Mouse (Mus musculus) megakaryocyte, adult 5-6 weeks (primary cell): Measurements from ENCODE around the gene Kcnk5. TPM values are rescaled to one million over a fixed set of nuclear protein-coding genes. Genes with fewer than 3 reads are reported as not detected.

Source experiments
- ATAC-seq: 2 replicates; pipeline ENCODE4 v1.8.0; 2016; ENCODE audit warnings: mild to moderate bottlenecking, inconsistent platforms; ENCODE audit not compliant: poor library complexity, severe bottlenecking
- total RNA-seq, 2 experiments: library from RNA; stranded (forward) in 1 of 2; stranded (reverse) in 1 of 2; fragments of 153-499, 151-499 nt in 1 of 2; fragments of 221-1000, 200-1000 nt in 1 of 2; gene quantifications; 2 replicates each; pipeline versions ENCODE4 v1.2.3 to v1.2.4; 2015 to 2017

The Kcnk5 gene
- total RNA-seq, 2 experiments from 2014 or later: 0.13 to 0.22 TPM

DNA sequence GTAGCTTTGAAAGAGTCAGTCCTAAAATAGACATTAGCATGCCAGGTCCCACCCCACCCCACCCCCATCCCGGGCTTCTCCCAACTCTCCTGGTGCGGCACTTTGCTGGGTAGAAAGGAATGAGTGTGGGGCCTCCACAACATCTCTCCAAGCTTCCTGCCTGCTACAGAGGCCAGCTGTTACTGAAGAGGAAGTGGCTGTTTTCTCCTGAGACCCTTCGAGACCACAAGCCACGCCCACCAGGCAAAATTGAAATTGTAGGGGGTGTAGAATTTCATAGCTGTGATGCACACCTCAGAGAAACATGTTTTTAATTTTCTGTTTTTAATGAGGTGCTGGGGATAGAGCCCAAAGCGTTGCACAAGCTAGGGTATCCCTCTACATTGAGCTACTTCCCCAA lies 60.7 kb downstream of the Kcnk5 start:
- no peak for ATAC-seq

DNA sequence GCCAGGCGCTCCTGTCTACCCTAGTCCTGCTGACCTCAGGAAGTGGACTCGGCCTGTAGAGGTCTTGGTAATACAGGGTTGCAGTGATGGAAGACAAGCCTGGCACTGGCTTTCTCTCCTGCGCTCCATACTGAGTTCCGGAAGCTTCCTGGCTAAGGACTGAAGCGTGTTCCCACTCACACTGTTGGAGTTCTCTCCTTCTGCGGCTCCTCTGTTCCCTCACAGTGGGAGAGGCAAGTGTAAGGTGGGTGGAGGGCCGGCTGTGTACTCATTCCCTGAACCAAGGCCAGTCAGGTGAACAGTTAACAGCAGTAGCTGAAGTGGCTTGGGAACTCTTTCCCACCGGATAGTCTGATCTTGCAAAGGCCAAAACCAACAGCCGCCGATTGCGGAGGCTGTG lies 61.6 kb downstream of the Kcnk5 start:
- ATAC-seq: no peak

DNA sequence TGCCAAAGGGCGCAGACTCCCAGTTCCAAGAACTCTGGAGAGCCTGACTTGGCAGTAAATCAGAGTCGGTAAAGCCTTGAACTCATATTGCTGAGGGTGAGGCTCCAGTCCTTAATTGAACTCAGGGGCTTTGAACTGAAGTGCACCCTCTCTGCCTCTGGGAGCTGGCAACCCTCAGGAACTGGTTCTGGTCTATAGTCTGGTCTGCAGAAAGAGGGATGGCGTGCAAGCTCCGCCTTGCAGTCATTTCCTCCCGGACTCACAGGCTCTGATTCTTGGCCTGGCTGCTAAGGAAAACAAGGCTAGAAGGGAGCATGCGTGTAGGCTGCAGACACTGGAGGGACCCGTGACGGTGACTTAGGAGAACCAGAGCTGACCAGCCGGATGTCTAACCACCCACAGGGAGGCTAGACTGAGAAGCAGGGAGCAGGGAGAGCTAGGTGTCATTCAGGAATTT lies 65.4 kb downstream of the Kcnk5 start:
- no peak for ATAC-seq

DNA sequence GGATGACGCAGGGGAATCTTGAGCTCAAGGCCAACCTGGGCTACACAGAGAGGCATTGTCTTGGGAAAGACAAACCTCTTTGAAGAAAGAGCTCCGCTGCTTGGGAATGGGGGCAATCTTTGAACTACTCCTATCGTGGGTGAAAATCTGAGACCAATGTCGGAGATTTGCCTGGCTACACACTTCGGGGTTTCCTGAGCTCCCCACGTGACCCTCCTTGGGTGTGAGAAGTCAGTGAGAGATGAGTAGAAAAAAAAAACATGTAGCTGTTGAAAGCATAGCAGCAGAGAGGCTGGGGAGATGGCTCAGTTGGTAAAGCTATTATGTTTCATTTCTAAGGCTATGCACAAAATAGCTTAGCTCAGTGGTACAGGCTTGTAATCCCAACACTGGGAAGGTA lies 66.7 kb downstream of the Kcnk5 start:
- no peak for ATAC-seq

DNA sequence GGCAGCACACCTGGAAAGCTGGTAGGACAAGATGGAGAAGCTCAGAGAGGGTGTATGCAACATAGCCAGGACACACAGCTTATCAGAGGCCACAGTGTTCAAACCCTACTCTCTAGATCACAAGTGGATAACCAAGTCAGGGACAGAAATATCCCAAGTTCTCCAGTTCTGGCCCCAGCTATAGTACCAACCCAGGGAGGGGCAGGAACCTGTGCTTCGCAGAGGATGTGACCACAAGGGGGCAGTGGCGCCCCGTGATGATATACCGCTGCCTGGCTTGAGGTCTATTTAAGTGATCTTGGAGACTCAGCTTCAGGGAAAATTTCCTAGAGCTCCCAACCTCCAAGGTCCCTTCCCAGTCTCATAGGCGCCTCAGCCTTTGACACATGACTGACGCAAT lies 67.6 kb downstream of the Kcnk5 start:
- ATAC-seq: peak; percentile 68

DNA sequence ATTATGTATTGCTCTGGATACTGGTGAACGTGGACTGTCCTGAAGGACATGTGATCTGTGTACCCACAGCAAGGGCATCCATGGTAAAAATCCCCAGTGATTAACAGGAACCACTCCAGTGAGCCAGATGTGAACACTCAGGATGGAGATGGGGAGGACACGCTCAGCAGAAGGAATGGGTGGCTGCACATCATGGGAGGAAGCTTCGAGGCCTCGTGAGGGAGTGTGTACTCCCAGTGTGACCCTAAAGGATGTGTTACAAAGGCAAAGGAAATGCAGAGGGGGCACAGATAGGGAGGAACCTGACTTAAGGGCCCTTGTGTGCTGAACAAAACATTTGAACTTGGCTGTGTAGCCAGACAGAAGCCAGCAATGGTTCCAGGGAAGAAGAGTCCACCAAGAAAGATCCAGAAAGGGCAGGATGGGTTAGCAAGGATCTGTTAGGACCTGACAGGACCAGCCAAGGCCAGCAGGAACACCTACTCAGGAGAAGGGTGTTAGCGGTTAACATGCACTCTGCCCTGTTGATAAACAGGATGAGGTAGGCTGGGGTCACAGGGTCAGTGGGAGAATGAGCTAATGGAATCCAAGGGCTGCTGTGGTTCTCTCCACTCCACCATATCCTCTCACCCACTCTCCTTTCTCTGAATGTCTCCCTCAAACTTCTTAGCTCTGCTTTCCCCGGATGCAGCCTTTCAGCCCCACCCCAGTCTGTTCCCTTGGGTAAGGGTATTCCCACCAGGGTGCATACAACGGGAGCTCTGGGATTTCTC lies 68.2 kb downstream of the Kcnk5 start:
- ATAC-seq: no peak

DNA sequence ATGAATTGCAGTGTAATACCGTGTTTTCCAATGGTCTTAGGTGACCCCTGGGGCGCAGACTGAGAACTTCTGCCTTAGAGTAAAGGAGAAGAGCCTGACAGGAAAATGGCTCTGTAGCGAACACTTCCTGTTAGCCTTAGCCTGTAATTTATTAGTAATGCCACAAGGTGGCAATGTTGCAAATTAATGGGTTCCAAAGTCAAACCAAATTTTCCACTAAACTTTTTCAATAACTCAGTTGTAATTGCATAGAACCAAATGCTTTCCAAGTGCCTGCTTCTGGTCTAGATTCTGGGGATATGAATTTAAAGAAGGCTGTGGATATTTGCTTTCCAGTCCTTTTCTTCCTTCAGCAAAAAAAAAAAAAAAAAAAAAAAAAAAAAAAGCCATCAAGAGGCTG lies 69.4 kb downstream of the Kcnk5 start:
- ATAC-seq: no peak

DNA sequence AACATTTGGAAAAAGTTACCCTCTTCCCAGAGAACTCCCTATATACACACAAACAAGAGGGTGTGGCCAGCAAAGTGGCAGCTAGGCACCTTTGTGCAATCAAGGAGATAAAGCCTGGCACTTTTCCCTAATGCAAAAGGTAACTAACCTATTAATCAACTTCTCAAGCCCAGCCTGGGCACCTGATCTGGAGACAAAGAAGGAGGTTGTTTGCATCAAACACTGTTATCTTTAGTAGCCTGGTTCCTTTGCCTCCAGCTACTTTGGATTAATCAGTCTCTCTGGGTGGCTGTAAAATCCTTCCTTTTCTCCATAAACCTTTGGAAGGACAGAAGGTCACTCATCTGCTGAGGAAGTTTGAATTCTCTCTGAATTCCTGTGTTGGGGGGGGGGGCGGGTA lies 70.7 kb downstream of the Kcnk5 start:
- no peak for ATAC-seq

DNA sequence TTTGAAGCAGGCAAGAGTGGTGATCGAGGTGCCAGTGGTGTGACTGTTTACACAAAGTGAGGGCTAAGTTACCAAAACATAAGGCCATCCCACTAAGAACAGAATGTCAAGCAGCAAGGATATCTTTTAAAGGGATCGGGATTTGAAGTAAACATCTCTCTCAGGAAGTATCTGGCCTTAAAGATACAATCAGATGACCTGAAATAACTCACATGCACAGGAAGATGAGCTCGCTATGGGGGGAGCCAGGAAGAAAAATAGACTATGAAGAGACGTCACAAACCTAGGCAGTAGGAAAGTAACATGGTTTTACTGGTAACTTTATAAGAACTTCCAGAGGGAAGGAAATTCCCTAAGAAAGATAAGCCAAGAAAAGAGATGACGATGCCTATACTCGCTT lies 75.3 kb downstream of the Kcnk5 start:
- ATAC-seq: no peak

DNA sequence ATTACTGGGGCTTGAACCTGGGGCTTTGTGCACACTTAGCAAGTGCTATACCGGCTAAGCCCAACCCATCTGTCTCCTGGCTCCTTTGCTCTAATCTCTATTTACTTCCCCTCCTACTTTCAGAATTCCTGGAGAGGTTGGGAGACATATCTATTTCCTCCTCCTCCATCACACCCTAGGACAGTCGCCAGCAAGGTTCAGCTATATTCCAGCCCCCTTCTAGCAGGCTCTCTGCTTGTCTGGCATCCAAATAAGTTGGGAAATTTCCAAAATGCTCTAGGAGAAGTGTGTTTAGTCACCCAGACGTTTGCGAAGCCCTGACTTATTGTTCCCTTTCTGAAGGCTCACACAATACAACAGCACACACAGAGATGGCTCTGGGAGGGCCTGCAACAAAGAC lies 78.4 kb downstream of the Kcnk5 start:
- ATAC-seq: no peak

DNA sequence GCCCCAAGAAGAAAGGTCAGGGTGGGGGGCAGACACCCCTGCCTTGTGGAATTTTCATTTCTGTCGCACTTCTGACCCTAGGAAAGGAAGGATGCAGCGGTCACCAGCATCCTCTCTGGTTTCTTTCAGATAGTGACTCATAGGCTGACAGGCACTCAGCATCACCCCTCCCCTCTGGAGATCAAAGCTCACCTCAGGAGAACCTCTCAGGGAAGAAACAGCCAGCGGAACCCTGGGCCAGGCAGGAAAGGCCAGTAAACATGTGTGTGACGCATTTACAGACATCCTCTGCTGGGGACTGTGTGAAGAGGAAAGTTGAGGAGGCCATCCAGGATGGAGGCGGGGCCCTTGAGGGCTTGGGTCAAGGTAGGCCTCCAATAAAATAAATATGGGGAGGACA lies 83.5 kb downstream of the Kcnk5 start:
- ATAC-seq: no peak

DNA sequence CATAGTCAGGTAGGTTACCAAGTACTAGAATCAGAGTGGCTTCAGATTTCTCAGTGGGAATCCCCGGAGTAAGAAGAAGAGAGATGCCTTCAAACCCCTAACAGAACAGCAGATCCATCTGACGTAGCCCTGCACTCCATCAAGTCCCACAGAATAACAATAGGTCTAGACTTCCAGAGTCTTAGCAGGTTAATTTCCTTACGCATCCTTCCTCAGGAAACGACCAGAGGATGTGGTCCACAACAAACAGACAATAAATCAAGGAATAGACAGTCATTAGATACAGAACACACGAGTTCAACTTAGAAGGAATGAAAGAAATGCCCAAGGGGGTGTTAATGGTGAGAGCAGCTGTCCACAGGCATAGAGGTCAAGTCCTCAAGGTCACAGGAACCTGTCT lies 86.7 kb downstream of the Kcnk5 start:
- ATAC-seq: no peak

DNA sequence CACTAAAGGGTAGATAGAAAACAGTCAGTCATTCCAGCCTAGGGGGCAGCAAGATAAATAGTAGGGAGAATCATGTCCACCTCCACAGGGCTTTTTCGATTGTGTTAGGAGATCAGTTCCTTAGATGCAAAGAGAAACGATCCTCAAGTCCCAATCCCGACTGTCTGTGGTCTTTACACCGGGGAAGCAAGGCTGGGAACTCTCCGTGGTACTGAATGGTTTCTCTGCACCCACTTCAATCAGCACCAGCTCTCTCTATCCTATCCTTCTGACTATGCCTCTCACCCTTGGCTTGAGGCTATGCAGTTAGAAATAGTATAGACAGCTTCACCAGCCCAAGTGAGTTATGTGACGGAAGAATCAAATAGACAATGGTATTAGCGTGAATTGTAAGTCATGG lies 88.1 kb downstream of the Kcnk5 start:
- no peak for ATAC-seq

Other genes starting within 250 kb of the Kcnk5 start
- gene Gng2, start 204.2 kb downstream of the Kcnk5 start, total RNA-seq (2015): 165 and 177 TPM in 2 replicates
- 74.5 and 87.6 TPM in 2 replicates for gene Gng2, start 204.2 kb downstream of the Kcnk5 start, total RNA-seq (2017)
- gene Saysd1, start 43.3 kb downstream of the Kcnk5 start, total RNA-seq (2015): 3.9 and 4.1 TPM in 2 replicates
- 1.5 and 1.7 TPM in 2 replicates for gene Saysd1, start 43.3 kb downstream of the Kcnk5 start, total RNA-seq (2017)
- gene Kcnk16, start 87.4 kb upstream of the Kcnk5 start, total RNA-seq (2015): not detected in 2 replicates
- not detected in 2 replicates for gene Kcnk16, start 87.4 kb upstream of the Kcnk5 start, total RNA-seq (2017)
- 9.5 and 14.1 TPM in 2 replicates for gene Nudt13, start 112.9 kb upstream of the Kcnk5 start, total RNA-seq (2015)
- 8.0 and 13.7 TPM in 2 replicates for gene Nudt13, start 112.9 kb upstream of the Kcnk5 start, total RNA-seq (2017)
- gene Ecd, start 166.3 kb upstream of the Kcnk5 start, total RNA-seq (2015): 22.5 and 24.4 TPM in 2 replicates
- gene Ecd, start 166.3 kb upstream of the Kcnk5 start, total RNA-seq (2017): 35.9 and 39.0 TPM in 2 replicates
- gene Fam149b, start 166.4 kb upstream of the Kcnk5 start, total RNA-seq (2015): 22.1 and 23.9 TPM in 2 replicates
- 22.4 and 25.9 TPM in 2 replicates for gene Fam149b, start 166.4 kb upstream of the Kcnk5 start, total RNA-seq (2017)
- gene Dnajc9, start 207.1 kb upstream of the Kcnk5 start, total RNA-seq (2015): 52.3 and 53.9 TPM in 2 replicates
- 170 and 172 TPM in 2 replicates for gene Dnajc9, start 207.1 kb upstream of the Kcnk5 start, total RNA-seq (2017)
- gene Mrps16, start 211.8 kb upstream of the Kcnk5 start, total RNA-seq (2015): 60.7 and 78.0 TPM in 2 replicates
- gene Mrps16, start 211.8 kb upstream of the Kcnk5 start, total RNA-seq (2017): 22.2 and 43.8 TPM in 2 replicates